Mouse (Mus musculus) megakaryocyte, embryonic 14.5 days (primary cell): ENCODE measurements around the gene Sppl3.

Source experiments
- FLI1 ChIP-seq: IDR thresholded peaks from 2 replicates; pipeline ENCODE4 v1.6.1; 2012; ENCODE audit warnings: low read length, inconsistent platforms, mixed read lengths
- GATA1 ChIP-seq: IDR thresholded peaks from 3 replicates; pipeline ENCODE4 v1.6.1; 2012; ENCODE audit warnings: mixed read lengths, low read length, inconsistent platforms, borderline replicate concordance

GRCm38 (mm10) chr5:115081636-115082035, 70.7 kb downstream of the Sppl3 start:
- TF ChIP-seq GATA1 (no peak), FLI1 (no peak)
